Mouse (Mus musculus): ENCODE measurements around the gene Slc12a1. TPM values are rescaled to one million over a fixed set of nuclear protein-coding genes. Genes with fewer than 3 reads are reported as not detected.

Gene Slc12a1
- total and polyA plus RNA-seq, 3 experiments: 0.04 to 0.05 TPM; not detected in 1

- H3K9ac ChIP-seq (ENCODE audit: insufficient read depth, low read depth): no peak overlapping the region
- DNase-seq (ENCODE audit: extremely low read depth): no peak
- H3K27me3 ChIP-seq (replicated peaks): no peaks in the 10 kb centered on the region
- no peaks in the 10 kb centered on the region for H3K9me3 ChIP-seq (replicated peaks; ENCODE audit: low read length)
- no peaks in the 10 kb centered on the region for H3K4me1 ChIP-seq (ENCODE audit: control insufficient read depth in 1 of 2, insufficient read depth in 2 of 2)
- H3K4me2 ChIP-seq (ENCODE audit: insufficient read depth, low read depth, poor library complexity, severe bottlenecking): no peak overlapping the region
- no peak for TF ChIP-seq NRF1 (IDR thresholded peaks at IDR 0.05; ENCODE audit: low read depth, low read length)
- TF ChIP-seq JUN (IDR thresholded peaks at IDR 0.05; ENCODE audit: insufficient read depth, low read depth, low read length): no peak
- TF ChIP-seq CHD2 (IDR thresholded peaks at IDR 0.05; ENCODE audit: low read length): no peak
- TF ChIP-seq IRF4 (IDR thresholded peaks at IDR 0.05; ENCODE audit: low read depth, low read length): no peak
- no peak for TF ChIP-seq NELFE (IDR thresholded peaks at IDR 0.05; ENCODE audit: low read depth, low read length)
- no peak for TF ChIP-seq HCFC1 (IDR thresholded peaks at IDR 0.05; ENCODE audit: low read depth, low read length)
- no peak for TF ChIP-seq ETS1 (conservative IDR thresholded peaks at IDR 0.05; ENCODE audit: low read depth, low read length)
- TF ChIP-seq ZMIZ1 (IDR thresholded peaks at IDR 0.05; ENCODE audit: low read depth, low read length): no peak
- TF ChIP-seq KAT2A (IDR thresholded peaks at IDR 0.05; ENCODE audit: insufficient replicate concordance, low read length): no peak
- no peak for TF ChIP-seq USF2 (conservative IDR thresholded peaks at IDR 0.05; ENCODE audit: low read depth, low read length)
- no peak for TF ChIP-seq ZKSCAN1 (IDR thresholded peaks at IDR 0.05; ENCODE audit: borderline replicate concordance, low read depth, low read length)
- TF ChIP-seq RCOR1 (conservative IDR thresholded peaks at IDR 0.05; ENCODE audit: low read depth, low read length): no peak
- TF ChIP-seq MYC (IDR thresholded peaks at IDR 0.05; ENCODE audit: low read depth, low read length): no peak
- no peak for TF ChIP-seq SIN3A (IDR thresholded peaks at IDR 0.05; ENCODE audit: low read length)
- no peak for TF ChIP-seq TBP (conservative IDR thresholded peaks at IDR 0.05; ENCODE audit: low read depth, low read length)
- TF ChIP-seq E2F4 (IDR thresholded peaks at IDR 0.05; ENCODE audit: insufficient replicate concordance, low read depth, low read length): no peak
- TF ChIP-seq PAX5 (IDR thresholded peaks at IDR 0.05; ENCODE audit: low read length): no peak
- dilution Hi-C loops (cut with MboI; ENCODE audit: extremely low pct_ligation_motif_present, extremely low pct_unique_long_range_greater_than_20kb, low sequenced_read_pairs): no loop called here
- no peaks in the 10 kb centered on the region for H3K79me2 ChIP-seq (replicated peaks; ENCODE audit: control insufficient read depth, extremely low read depth, insufficient read depth, poor library complexity, severe bottlenecking)
- H3K36me3 ChIP-seq (replicated peaks in 1 of 2; ENCODE audit: control insufficient read depth in 1 of 2, insufficient read depth in 1 of 2, low read length in 1 of 2): no peaks in the 10 kb centered on the region
- no peak overlapping the region for H3K27ac ChIP-seq (ENCODE audit: insufficient read depth, low read depth)
- in situ Hi-C loops (cut with MboI; ENCODE audit: low pct_ligation_motif_present, low pct_unique_long_range_greater_than_20kb, low sequenced_read_pairs): loop anchor here (25.0 kb wide), 1 partner anchor 1909 kb away; no protein-coding TSS in a partner anchor
- no peak overlapping the region for H3K4me3 ChIP-seq (replicated peaks in 1 of 3; ENCODE audit: low read depth in 2 of 3, low read length in 2 of 3, poor library complexity in 1 of 3)
Observed at GRCm38 (mm10) chr2:125221673-125222072, 69.4 kb downstream of the Slc12a1 start.

- Histone ChIP-seq H3K4me2 (ENCODE audit: insufficient read depth, low read depth, poor library complexity, severe bottlenecking) (peak overlapping the region; percentile 51; the same call in 1 of the 2 replicates), H3K27me3 (replicated peaks) (no peaks in the 10 kb centered on the region), H3K4me3 (replicated peaks in 1 of 3; ENCODE audit: low read depth in 2 of 3, low read length in 2 of 3, poor library complexity in 1 of 3) (no peak overlapping the region), H3K79me2 (replicated peaks; ENCODE audit: control insufficient read depth, extremely low read depth, insufficient read depth, poor library complexity, severe bottlenecking) (no peaks in the 10 kb centered on the region), H3K9me3 (replicated peaks; ENCODE audit: low read length) (no peaks in the 10 kb centered on the region), H3K36me3 (replicated peaks in 1 of 2; ENCODE audit: control insufficient read depth in 1 of 2, insufficient read depth in 1 of 2, low read length in 1 of 2) (no peaks in the 10 kb centered on the region), H3K27ac (ENCODE audit: insufficient read depth, low read depth) (no peak overlapping the region), H3K9ac (ENCODE audit: insufficient read depth, low read depth) (peak overlapping the region; percentile 35), H3K4me1 (ENCODE audit: control insufficient read depth in 1 of 2, insufficient read depth in 2 of 2) (peaks cover 7 to 9% of the 10 kb centered on the region in 2 experiments)
- dilution Hi-C loops (cut with MboI; ENCODE audit: extremely low pct_ligation_motif_present, extremely low pct_unique_long_range_greater_than_20kb, low sequenced_read_pairs): no loop called here
- DNase-seq (ENCODE audit: extremely low read depth): no peak
- in situ Hi-C loops (cut with MboI; ENCODE audit: low pct_ligation_motif_present, low pct_unique_long_range_greater_than_20kb, low sequenced_read_pairs): no loop called here
- TF ChIP-seq POLR2A (IDR thresholded peaks at IDR 0.05; ENCODE audit: low read depth, low read length) (0 out of 2 replicates have a peak, but pooled peaks have one; percentile 26), CHD2 (IDR thresholded peaks at IDR 0.05; ENCODE audit: low read length) (no peak), GABPA (IDR thresholded peaks at IDR 0.05; ENCODE audit: insufficient replicate concordance, low read depth, low read length) (no peak), ZMIZ1 (IDR thresholded peaks at IDR 0.05; ENCODE audit: low read depth, low read length) (no peak), UBTF (IDR thresholded peaks at IDR 0.05; ENCODE audit: low read depth, low read length) (no peak), USF1 (IDR thresholded peaks at IDR 0.05; ENCODE audit: low read depth, low read length) (no peak), RAD21 (IDR thresholded peaks at IDR 0.05; ENCODE audit: low read depth, low read length) (no peak), JUND (conservative IDR thresholded peaks at IDR 0.05; ENCODE audit: low read depth, low read length) (peak; percentile 37; the same call in 1 of the 2 replicates), TCF12 (IDR thresholded peaks at IDR 0.05; ENCODE audit: low read depth, low read length) (0 out of 2 replicates have a peak, but pooled peaks have one; percentile 16), ZNF384 (IDR thresholded peaks at IDR 0.05; ENCODE audit: low read depth, low read length) (no peak), MEF2A (IDR thresholded peaks at IDR 0.05; ENCODE audit: borderline replicate concordance, low read depth, low read length) (no peak), E2F4 (IDR thresholded peaks at IDR 0.05; ENCODE audit: insufficient replicate concordance, low read depth, low read length) (no peak), MAZ (IDR thresholded peaks at IDR 0.05; ENCODE audit: low read depth, low read length) (no peak), ZC3H11A (IDR thresholded peaks at IDR 0.05; ENCODE audit: low read depth, low read length) (no peak), EP300 (IDR thresholded peaks at IDR 0.05; ENCODE audit: low read length) (peak; percentile 43; the same call in 1 of the 2 replicates), NRF1 (IDR thresholded peaks at IDR 0.05; ENCODE audit: low read depth, low read length) (no peak), MAFK (IDR thresholded peaks at IDR 0.05; ENCODE audit: insufficient replicate concordance, low read length) (no peak), RCOR1 (conservative IDR thresholded peaks at IDR 0.05; ENCODE audit: low read depth, low read length) (no peak)
Observed at GRCm38 (mm10) chr2:125228472-125229409, 76.4 kb downstream of the Slc12a1 start.

Data from CH12.LX (cell line).